Mouse (Mus musculus) kidney, adult 8-10 months (tissue): ENCODE measurements at regions not wholly inside any gene's neighbourhood (a gene's known extent, or its start where the extent isn't known, plus 50 kb on each side); places are given as distances from the start of the nearest gene placed in this dataset.

Source experiments
- DNase-seq, 2 experiments: peaks; one replicate each; pipeline ENCODE4 v3.0.0; 2022

GRCm38 (mm10) chr7:59711741-59712140, 293.1 kb downstream of the Snurf start:
- peak; percentile 2 to 3 for DNase-seq
